Mouse (Mus musculus): Measurements from ENCODE around the gene Cnot1. TPM values are rescaled to one million over a fixed set of nuclear protein-coding genes. Genes with fewer than 3 reads are reported as not detected.

Gene Cnot1
- total and polyA plus RNA-seq, 2 experiments: 40.2 to 116 TPM

DNA sequence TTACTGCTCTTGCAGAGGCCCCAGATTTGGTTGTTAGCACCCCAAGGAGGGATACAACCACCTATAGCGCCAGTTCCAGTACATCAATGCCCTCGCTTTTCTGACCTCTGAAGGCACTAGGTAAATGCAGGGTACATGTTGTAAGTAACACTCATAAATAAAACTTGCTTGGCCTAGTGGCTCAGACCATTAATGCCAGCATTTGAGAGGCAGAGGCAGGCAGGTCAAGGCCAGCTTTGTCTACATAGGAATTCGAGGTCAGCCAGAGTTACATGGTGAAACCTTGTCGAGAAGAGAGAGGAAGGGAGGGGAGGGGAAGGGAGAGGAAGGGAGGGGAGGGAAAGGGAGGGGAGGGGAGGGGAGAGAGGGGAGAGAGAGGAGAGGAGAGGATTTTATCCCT, 21.7 kb downstream of the Cnot1 start:
- no peak for DNase-seq (ENCODE audit: extremely low read depth, low read depth, low spot score)
- H3K36me3 ChIP-seq (ENCODE audit: control insufficient read depth, insufficient read depth, low read length): peaks cover 39% of the 10 kb centered on the region
- 84% methylated on average over 3 of the region's 4 CpGs for WGBS

DNA sequence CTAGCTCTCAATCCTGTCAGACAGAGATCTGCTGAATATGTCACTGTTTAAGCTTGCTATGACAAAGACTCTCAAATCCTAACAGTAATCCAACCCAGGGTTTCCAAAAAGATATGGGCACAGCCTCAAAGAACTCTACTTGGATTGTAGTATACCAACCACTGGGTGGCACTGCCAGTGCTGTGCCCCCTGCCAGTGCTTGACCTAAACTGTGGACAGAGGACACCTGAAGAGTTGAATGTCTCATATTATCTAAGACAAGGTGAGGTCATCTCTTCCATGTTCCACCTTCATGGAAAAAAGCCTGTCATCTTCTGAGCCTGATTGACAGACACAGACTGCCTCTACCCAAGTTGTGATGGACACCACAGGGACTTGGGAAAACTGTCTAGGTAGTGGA, 24.6 kb downstream of the Cnot1 start:
- H3K9ac ChIP-seq (ENCODE audit: low read depth, low read length): no peak overlapping the region
- no peak for TF ChIP-seq POLR2A (IDR thresholded peaks at IDR 0.05; ENCODE audit: extremely low read depth, insufficient read depth, low read length)
- TF ChIP-seq CTCF (IDR thresholded peaks at IDR 0.05; ENCODE audit: low read depth, low read length): peak; percentile 19; the same call in 1 of the 2 replicates
- no peak overlapping the region for H3K27ac ChIP-seq (replicated peaks; ENCODE audit: insufficient read depth, low read depth, low read length)
- peaks cover 37% of the 10 kb centered on the region for H3K36me3 ChIP-seq (ENCODE audit: control insufficient read depth, insufficient read depth, low read length)
- DNase-seq (ENCODE audit: extremely low read depth, low read depth, low spot score): no peak
- no peak overlapping the region for H3K4me3 ChIP-seq (ENCODE audit: insufficient read depth, low read depth, low read length)
- H3K4me1 ChIP-seq (ENCODE audit: control insufficient read depth, insufficient read depth, low read length): peaks cover 2% of the 10 kb centered on the region; the same call in 1 of the 2 replicates
- peaks cover 34% of the 10 kb centered on the region for H3K79me2 ChIP-seq (ENCODE audit: control insufficient read depth, insufficient read depth, low read length)
- no peaks in the 10 kb centered on the region for H3K27me3 ChIP-seq (ENCODE audit: control insufficient read depth, insufficient read depth, low read length)

More for the DNA sequence above, 21.7 kb downstream of the Cnot1 start:
- Histone ChIP-seq H3K79me2 (ENCODE audit: control insufficient read depth, insufficient read depth, low read length) (peaks cover 40% of the 10 kb centered on the region; the same call in 1 of the 2 replicates), H3K4me3 (ENCODE audit: insufficient read depth, low read depth, low read length) (no peak overlapping the region), H3K27me3 (ENCODE audit: control insufficient read depth, insufficient read depth, low read length) (no peaks in the 10 kb centered on the region), H3K27ac (replicated peaks; ENCODE audit: insufficient read depth, low read depth, low read length) (no peak overlapping the region), H3K4me1 (ENCODE audit: control insufficient read depth, insufficient read depth, low read length) (peaks cover 2% of the 10 kb centered on the region; the same call in 1 of the 2 replicates), H3K9ac (ENCODE audit: low read depth, low read length) (no peak overlapping the region)
- TF ChIP-seq POLR2A (IDR thresholded peaks at IDR 0.05; ENCODE audit: extremely low read depth, insufficient read depth, low read length) (no peak), CTCF (IDR thresholded peaks at IDR 0.05; ENCODE audit: low read depth, low read length) (no peak)

DNA sequence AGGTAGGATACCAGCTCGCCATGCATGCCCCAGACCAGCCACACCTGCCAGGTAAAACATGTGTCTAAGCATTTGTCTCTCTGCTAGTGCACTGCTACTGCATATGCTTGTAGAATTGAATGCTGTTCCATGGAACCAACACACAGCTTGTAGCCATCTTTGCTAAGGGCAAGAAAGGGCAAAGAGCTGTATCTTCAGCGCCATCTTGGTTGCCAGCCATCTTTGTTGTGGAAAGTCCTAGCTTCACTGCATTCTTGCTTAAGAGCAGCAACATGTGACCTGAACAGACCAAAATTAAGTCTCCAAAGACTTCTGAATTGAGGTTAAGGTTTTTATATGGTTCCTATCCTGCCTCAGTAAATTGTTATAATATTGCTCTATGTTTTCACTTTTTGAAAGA, 25.5 kb downstream of the Cnot1 start:
- H3K36me3 ChIP-seq (ENCODE audit: control insufficient read depth, insufficient read depth, low read length): peaks cover 36% of the 10 kb centered on the region
- no peak for DNase-seq (ENCODE audit: extremely low read depth, low read depth, low spot score)
- peaks cover 2% of the 10 kb centered on the region; the same call in 1 of the 2 replicates for H3K4me1 ChIP-seq (ENCODE audit: control insufficient read depth, insufficient read depth, low read length)
- H3K79me2 ChIP-seq (ENCODE audit: control insufficient read depth, insufficient read depth, low read length): peaks cover 34% of the 10 kb centered on the region
- no peak overlapping the region for H3K4me3 ChIP-seq (ENCODE audit: insufficient read depth, low read depth, low read length)
- H3K27me3 ChIP-seq (ENCODE audit: control insufficient read depth, insufficient read depth, low read length): no peaks in the 10 kb centered on the region
- no peak overlapping the region for H3K27ac ChIP-seq (replicated peaks; ENCODE audit: insufficient read depth, low read depth, low read length)
- WGBS: 100% methylated on average over 2 of the region's 2 CpGs
- H3K9ac ChIP-seq (ENCODE audit: low read depth, low read length): no peak overlapping the region
- TF ChIP-seq CTCF (IDR thresholded peaks at IDR 0.05; ENCODE audit: low read depth, low read length): no peak
- no peak for TF ChIP-seq POLR2A (IDR thresholded peaks at IDR 0.05; ENCODE audit: extremely low read depth, insufficient read depth, low read length)

DNA sequence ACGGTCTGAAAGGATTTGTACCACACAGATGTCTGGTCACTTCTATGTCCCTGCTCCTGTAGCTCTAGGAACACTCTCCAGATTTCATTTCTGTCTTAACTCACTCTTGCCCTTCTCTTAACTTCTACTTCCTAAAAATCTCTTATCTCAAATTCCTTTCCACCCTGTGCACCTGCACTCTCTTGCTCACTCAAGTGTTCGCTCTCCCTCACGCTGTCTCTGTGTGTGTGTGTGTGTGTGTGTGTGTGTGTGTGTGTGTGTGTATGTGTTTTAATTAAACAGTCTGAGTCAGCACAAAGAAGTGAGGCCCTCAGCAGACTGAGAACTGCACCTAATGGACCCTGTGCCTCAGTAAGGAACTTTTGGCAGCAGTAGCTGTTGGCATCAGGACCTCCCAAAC, 26.2 kb downstream of the Cnot1 start:
- Histone ChIP-seq H3K4me3 (ENCODE audit: insufficient read depth, low read depth, low read length) (no peak overlapping the region), H3K27ac (replicated peaks; ENCODE audit: insufficient read depth, low read depth, low read length) (no peak overlapping the region), H3K9ac (ENCODE audit: low read depth, low read length) (no peak overlapping the region), H3K4me1 (ENCODE audit: control insufficient read depth, insufficient read depth, low read length) (peaks cover 2% of the 10 kb centered on the region; the same call in 1 of the 2 replicates), H3K79me2 (ENCODE audit: control insufficient read depth, insufficient read depth, low read length) (peaks cover 34% of the 10 kb centered on the region), H3K27me3 (ENCODE audit: control insufficient read depth, insufficient read depth, low read length) (no peaks in the 10 kb centered on the region), H3K36me3 (ENCODE audit: control insufficient read depth, insufficient read depth, low read length) (peaks cover 31% of the 10 kb centered on the region)
- 82% methylated on average over 3 of the region's 3 CpGs for WGBS
- no peak for TF ChIP-seq POLR2A (IDR thresholded peaks at IDR 0.05; ENCODE audit: extremely low read depth, insufficient read depth, low read length)
- no peak for TF ChIP-seq CTCF (IDR thresholded peaks at IDR 0.05; ENCODE audit: low read depth, low read length)
- DNase-seq (ENCODE audit: extremely low read depth, low read depth, low spot score): peak; percentile 41

DNA sequence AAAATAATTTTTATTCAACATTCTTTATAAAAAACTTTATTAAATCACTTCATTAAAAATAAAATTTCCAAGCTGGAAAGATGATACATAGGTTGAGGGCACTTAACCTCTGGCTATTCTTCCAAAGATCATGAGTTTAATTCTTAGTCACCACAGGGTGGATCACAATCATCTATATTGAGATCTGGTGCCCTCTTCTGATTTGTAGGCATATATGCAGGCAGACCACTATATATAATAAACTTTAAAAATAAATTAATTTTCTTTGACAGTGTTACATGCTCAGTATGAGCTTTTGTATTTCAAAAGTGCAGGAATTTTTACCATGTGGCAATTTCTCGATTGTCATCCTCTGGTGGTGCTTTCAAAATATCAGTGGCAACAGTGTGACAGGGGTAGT, 43.1 kb downstream of the Cnot1 start:
- no peak overlapping the region for H3K4me3 ChIP-seq (ENCODE audit: insufficient read depth, low read depth, low read length)
- TF ChIP-seq POLR2A (IDR thresholded peaks at IDR 0.05; ENCODE audit: extremely low read depth, insufficient read depth, low read length) (no peak), CTCF (IDR thresholded peaks at IDR 0.05; ENCODE audit: low read depth, low read length) (no peak)
- H3K9ac ChIP-seq (ENCODE audit: low read depth, low read length): no peak overlapping the region
- no peaks in the 10 kb centered on the region; the same call in 1 of the 2 replicates for H3K79me2 ChIP-seq (ENCODE audit: control insufficient read depth, insufficient read depth, low read length)
- 85% methylated on average over 1 of the region's 1 CpGs for WGBS
- H3K36me3 ChIP-seq (ENCODE audit: control insufficient read depth, insufficient read depth, low read length): peaks cover 78% of the 10 kb centered on the region
- no peaks in the 10 kb centered on the region for H3K27me3 ChIP-seq (ENCODE audit: control insufficient read depth, insufficient read depth, low read length)
- H3K27ac ChIP-seq (replicated peaks; ENCODE audit: insufficient read depth, low read depth, low read length): no peak overlapping the region
- DNase-seq (ENCODE audit: extremely low read depth, low read depth, low spot score): no peak
- peaks cover 2% of the 10 kb centered on the region; the same call in 1 of the 2 replicates for H3K4me1 ChIP-seq (ENCODE audit: control insufficient read depth, insufficient read depth, low read length)

DNA sequence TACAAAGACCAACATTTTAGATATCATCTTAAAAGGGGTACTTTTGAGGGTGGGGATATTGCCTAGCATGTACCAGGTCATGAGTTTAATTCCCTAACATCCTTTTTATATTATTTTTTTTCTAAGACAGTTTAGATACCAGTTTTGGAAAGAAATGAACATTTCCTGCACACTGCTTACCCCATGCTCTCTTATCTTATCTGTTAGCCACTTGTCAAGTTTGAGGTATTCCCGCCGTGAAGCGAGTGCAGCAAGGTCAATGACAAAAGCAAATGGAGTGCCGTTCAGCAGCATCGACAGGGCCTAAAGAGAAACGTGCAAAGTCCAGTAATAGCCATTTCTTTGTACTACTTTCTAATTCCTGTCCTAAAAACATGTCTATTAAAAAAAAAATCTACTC, 46.9 kb downstream of the Cnot1 start:
- no peak overlapping the region for H3K27ac ChIP-seq (replicated peaks; ENCODE audit: insufficient read depth, low read depth, low read length)
- TF ChIP-seq POLR2A (IDR thresholded peaks at IDR 0.05; ENCODE audit: extremely low read depth, insufficient read depth, low read length) (no peak), CTCF (IDR thresholded peaks at IDR 0.05; ENCODE audit: low read depth, low read length) (no peak)
- WGBS: 6% methylated on average over 6 of the region's 6 CpGs
- no peak overlapping the region for H3K9ac ChIP-seq (ENCODE audit: low read depth, low read length)
- H3K4me1 ChIP-seq (ENCODE audit: control insufficient read depth, insufficient read depth, low read length): peaks cover 2% of the 10 kb centered on the region; the same call in 1 of the 2 replicates
- DNase-seq (ENCODE audit: extremely low read depth, low read depth, low spot score): no peak
- H3K27me3 ChIP-seq (ENCODE audit: control insufficient read depth, insufficient read depth, low read length): no peaks in the 10 kb centered on the region
- peaks cover 65% of the 10 kb centered on the region for H3K36me3 ChIP-seq (ENCODE audit: control insufficient read depth, insufficient read depth, low read length)
- no peaks in the 10 kb centered on the region; the same call in 1 of the 2 replicates for H3K79me2 ChIP-seq (ENCODE audit: control insufficient read depth, insufficient read depth, low read length)
- H3K4me3 ChIP-seq (ENCODE audit: insufficient read depth, low read depth, low read length): no peak overlapping the region
